Mouse (Mus musculus) heart, embryonic 15.5 days (tissue): ENCODE data around the gene Mib2. TPM values are rescaled to one million over a fixed set of nuclear protein-coding genes. Genes with fewer than 3 reads are reported as not detected.
"Not testable (repeated sequence)": the region's sequence is repeated elsewhere in the genome, so short reads cannot be mapped to it uniquely, and the experiment has no call there.

ENCODE experiments used
- ATAC-seq: fragments of 200-750 bp; cut with Nextera tagmentation; replicated peaks from 2 replicates; pipeline ENCODE4 v1.8.0; 2017; ENCODE audit warnings: low read depth, moderate TSS enrichment; ENCODE audit not compliant: insufficient number of reproducible peaks, insufficient read depth, low FRiP score
- H3K27ac ChIP-seq: fragments of 300-500 bp; sonication (generic); 2 replicates; pipeline ENCODE4 v1.5.1; 2015; ENCODE audit warnings: mild to moderate bottlenecking, inconsistent platforms
- H3K27me3 ChIP-seq: fragments of 300-500 bp; sonication (generic); 2 replicates; pipeline ENCODE4 v1.6.1; 2015; ENCODE audit warnings: inconsistent platforms
- H3K36me3 ChIP-seq: fragments of 300-500 bp; sonication (generic); 2 replicates; pipeline ENCODE4 v1.6.1; 2015; ENCODE audit warnings: mild to moderate bottlenecking, inconsistent platforms
- H3K4me1 ChIP-seq: fragments of 300-500 bp; sonication (generic); replicated peaks from 2 replicates; pipeline ENCODE4 v1.6.1; 2015; ENCODE audit warnings: inconsistent platforms
- H3K4me2 ChIP-seq: fragments of 300-500 bp; sonication (generic); 2 replicates; pipeline ENCODE4 v1.6.1; 2015; ENCODE audit warnings: inconsistent platforms, mild to moderate bottlenecking, moderate library complexity
- H3K4me3 ChIP-seq: fragments of 300-500 bp; sonication (generic); 2 replicates; pipeline ENCODE4 v1.5.1; 2015; ENCODE audit warnings: mild to moderate bottlenecking, inconsistent platforms
- H3K9ac ChIP-seq: fragments of 300-500 bp; sonication (generic); 2 replicates; pipeline ENCODE4 v1.6.1; 2015; ENCODE audit warnings: mild to moderate bottlenecking, inconsistent platforms
- H3K9me3 ChIP-seq: fragments of 300-500 bp; sonication (generic); replicated peaks from 2 replicates; pipeline ENCODE4 v1.6.1; 2016; ENCODE audit warnings: inconsistent platforms
- WGBS: fragments of 180-500 bp; shearing (Covaris S2); methylation state at CpG from one replicate; pipeline ENCODE4 v1.1.7; 2015; ENCODE audit warnings: mixed read lengths; 5-methylcytosine and 5-hydroxymethylcytosine counted together
- polyA plus RNA-seq: library from polyadenylated mRNA; unstranded; fragments of >200 nt; fragmentation: Nextera tagmentation; extraction: Ambion mirVana; gene quantifications from 2 replicates; pipeline ENCODE4 v1.2.1, GENCODE M21; 2015

Mib2 gene
- polyA plus RNA-seq, 1 experiment from 2014 or later, result 17.3 TPM

DNA sequence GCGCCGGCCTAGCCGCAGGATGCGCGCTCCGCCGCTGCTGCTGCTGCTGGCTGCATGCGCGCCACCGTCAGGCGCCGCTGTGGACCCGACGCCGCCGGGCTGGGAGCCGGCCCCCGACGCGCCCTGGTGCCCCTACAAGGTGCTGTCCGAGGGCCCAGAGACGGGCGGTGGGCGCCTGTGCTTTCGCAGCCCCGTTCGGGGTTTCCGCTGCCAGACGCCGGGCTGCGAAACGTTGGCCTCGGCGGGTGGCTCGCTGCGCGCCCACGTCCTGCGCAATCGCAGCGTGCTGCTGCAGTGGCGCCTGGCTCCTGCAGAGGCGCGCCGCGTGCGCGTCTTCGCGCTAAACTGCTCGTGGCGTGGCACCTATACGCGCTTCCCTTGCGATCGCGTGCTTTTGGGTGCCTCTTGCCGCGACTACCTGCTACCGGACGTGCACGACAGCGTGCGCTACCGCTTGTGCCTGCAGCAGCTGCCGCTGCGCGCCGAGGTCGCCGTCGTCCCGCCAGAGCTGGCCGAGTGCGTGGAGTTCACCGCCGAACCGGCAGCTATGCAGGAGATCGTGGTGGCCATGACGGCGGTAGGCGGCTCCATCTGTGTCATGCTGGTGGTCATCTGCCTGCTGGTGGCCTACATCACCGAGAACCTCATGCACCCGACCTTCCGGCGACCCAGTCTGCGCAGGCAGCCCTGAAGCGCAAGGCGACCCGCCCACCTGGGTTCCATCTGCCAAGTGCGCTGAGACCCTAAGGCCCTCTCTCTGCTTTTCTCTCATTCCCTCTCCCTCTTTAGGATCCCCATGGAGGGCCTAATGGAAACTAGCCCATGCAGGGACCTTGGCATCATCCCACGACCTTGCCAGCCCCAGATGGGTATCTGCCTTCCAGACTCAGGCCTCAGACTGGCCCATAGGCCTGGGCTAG is 25.7 kb upstream of the Mib2 start:
- H3K36me3 ChIP-seq, result no peaks in the 10 kb centered on the region
- 2% methylated on average over 88 of the region's 92 CpGs for WGBS
- H3K9ac ChIP-seq, result peak overlapping the region; percentile 67
- no peaks in the 10 kb centered on the region for H3K9me3 ChIP-seq
- H3K4me1 ChIP-seq, result peaks cover 17% of the 10 kb centered on the region
- peaks cover 24% of the 10 kb centered on the region; the same call in 1 of the 2 replicates for H3K27me3 ChIP-seq
- no peak overlapping the region; the same call in 1 of the 2 replicates for H3K27ac ChIP-seq
- H3K4me3 ChIP-seq, result peak overlapping the region; percentile 74
- H3K4me2 ChIP-seq, result peak overlapping the region; percentile 99
- ATAC-seq, result peak; percentile 69

DNA sequence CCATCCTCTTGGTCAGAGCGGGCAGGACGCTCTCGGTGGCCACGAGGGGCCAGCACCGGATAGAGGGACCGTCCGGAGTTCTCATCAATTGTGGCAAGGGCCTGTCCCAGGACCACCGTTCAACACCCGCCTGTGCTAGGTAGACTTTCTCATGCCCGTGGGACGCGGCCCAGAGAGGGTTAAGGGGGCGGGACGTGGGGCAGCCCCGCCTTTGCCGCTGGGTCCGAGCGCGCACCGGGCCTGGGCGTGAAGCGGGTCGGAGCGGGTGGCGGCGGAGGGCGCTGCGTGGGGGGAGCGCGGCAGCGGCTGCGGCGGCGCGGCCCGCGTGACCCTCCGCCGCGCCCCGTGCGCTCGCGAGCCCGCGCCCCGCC is 25.1 kb upstream of the Mib2 start, which contains the start of gene Fndc10:
Gene Fndc10 (plus strand): TSS at position 232 of the 371 bp plus-strand sequence.
- peak; percentile 76 for ATAC-seq
- H3K27me3 ChIP-seq, result peaks cover 24% of the 10 kb centered on the region; the same call in 1 of the 2 replicates
- H3K27ac ChIP-seq, result no peak within 1 kb of the TSS; the same call in 1 of the 2 replicates

GRCm38 (mm10) chr4:155692421-155692820 is 23.4 kb upstream of the Mib2 start:
- no peak for ATAC-seq
- 97% methylated on average over 3 of the region's 3 CpGs for WGBS
- H3K4me1 ChIP-seq, result peaks cover 17% of the 10 kb centered on the region
- no peak overlapping the region for H3K27ac ChIP-seq
- no peak overlapping the region for H3K4me2 ChIP-seq
- H3K36me3 ChIP-seq, result no peaks in the 10 kb centered on the region
- H3K9ac ChIP-seq, result no peak overlapping the region
- peaks cover 24% of the 10 kb centered on the region; the same call in 1 of the 2 replicates for H3K27me3 ChIP-seq
- H3K9me3 ChIP-seq, result no peaks in the 10 kb centered on the region
- H3K4me3 ChIP-seq, result no peak overlapping the region

More for the DNA sequence above, 25.1 kb upstream of the Mib2 start, which contains the start of gene Fndc10:
- under 1% methylated on average over 47 of the region's 47 CpGs for WGBS
- no peaks in the 10 kb centered on the region for H3K36me3 ChIP-seq
- peak within 1 kb of the TSS; percentile 74 for H3K4me3 ChIP-seq
- peak within 1 kb of the TSS; percentile 99 for H3K4me2 ChIP-seq
- H3K9me3 ChIP-seq, result no peaks in the 10 kb centered on the region
- H3K4me1 ChIP-seq, result peaks cover 17% of the 10 kb centered on the region
- peak within 1 kb of the TSS; percentile 67 for H3K9ac ChIP-seq

DNA sequence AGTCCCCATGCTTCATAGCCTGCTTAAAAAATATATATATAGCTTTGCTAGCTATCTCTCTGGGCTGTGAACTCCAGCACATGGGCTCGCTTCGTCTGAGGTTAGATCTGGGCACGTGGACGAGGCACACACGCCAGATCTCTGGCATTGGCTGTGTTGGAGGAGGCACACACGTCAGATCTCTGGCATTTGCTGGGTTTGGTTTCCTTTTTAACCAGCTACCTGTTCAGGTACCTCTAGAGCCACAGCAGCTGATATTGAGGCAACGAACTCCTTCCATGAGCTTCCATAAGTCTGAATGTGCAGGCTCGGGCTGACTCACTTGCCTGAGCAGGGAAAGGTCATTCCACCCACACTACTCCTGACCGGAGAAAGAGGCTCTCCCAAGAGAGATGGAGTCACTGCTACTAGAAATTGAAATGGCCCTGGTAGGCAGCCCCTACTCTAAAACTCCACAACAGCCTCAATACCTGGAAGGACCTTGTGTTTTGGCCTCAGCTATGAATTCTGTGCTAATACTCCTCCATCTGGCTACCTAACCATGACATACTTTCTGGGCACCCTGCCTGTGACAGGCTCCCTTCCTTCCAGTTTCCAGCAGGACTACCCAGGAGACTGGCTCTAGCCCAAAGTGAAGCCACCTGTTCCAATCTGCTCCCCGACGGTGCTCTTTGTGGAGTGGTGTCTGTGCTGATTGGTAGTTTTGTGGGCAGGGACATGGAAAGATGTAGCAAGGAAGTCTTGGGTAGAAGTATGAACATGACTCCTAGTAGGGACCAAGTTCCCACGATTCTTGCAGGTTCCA is 21.8 kb upstream of the Mib2 start:
- Histone ChIP-seq H3K27ac (no peak overlapping the region), H3K27me3 (peaks cover 25% of the 10 kb centered on the region; the same call in 1 of the 2 replicates), H3K36me3 (no peaks in the 10 kb centered on the region), H3K4me1 (peaks cover 13% of the 10 kb centered on the region), H3K4me2 (no peak overlapping the region), H3K9ac (no peak overlapping the region), H3K4me3 (no peak overlapping the region), H3K9me3 (no peaks in the 10 kb centered on the region)
- WGBS, result 69% methylated on average over 12 of the region's 12 CpGs
- ATAC-seq, result no peak

DNA sequence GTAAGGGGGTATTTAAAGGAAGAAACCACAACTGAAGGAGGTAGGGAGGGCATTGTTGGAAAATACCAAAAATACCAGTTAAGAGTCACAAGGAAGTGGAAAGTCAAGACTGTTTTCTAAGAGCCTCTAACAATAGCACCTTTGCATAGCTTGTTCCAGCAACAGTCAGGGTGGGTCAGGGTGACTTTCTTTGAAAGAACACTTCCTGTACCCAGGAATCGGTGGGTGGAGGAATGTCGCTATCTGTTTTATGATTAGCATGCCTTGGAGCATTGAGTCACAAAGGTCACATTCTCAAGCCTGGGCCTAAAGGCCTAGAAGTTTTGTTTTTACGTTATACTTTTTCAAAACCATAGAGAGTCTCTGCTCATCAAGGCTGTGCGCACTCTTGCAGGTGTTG is 18.8 kb upstream of the Mib2 start:
- H3K27me3 ChIP-seq, H3K4me2 ChIP-seq, H3K9ac ChIP-seq, H3K4me1 ChIP-seq, ATAC-seq, H3K36me3 ChIP-seq, H3K4me3 ChIP-seq, H3K27ac ChIP-seq, H3K9me3 ChIP-seq: not testable (repeated sequence)
- WGBS, result 69% methylated on average over 4 of the region's 4 CpGs

DNA sequence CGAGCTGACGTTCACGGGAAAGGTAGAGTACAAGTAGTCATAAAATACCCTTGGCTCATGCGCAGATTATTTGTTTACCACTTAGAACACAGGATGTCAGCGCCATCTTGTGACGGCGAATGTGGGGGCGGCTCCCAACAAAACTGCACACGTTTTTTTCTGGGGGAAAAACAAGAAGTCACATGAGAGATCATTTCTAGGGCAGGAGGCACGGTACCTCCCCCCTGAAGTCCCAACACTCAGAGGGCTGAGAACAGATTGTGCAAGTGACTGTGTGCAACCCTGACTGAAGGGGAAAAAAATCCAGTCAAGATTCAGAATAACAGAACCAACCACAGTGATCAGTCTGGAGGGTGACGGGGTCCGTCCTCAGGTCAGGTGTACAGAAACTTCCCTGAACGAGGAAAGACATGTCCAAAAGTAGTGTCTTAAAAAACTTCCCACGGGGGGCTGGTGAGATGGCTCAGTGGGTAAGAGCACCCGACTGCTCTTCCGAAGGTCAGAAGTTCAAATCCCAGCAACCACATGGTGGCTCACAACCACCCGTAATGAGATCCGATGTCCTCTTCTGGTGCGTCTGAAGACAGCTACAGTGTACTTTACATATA is 14.8 kb upstream of the Mib2 start:
- not testable (repeated sequence) for H3K27me3 ChIP-seq, H3K36me3 ChIP-seq, H3K9me3 ChIP-seq, ATAC-seq, H3K4me2 ChIP-seq, H3K4me3 ChIP-seq, H3K4me1 ChIP-seq, H3K9ac ChIP-seq, H3K27ac ChIP-seq
- 85% methylated on average over 16 of the region's 19 CpGs for WGBS

DNA sequence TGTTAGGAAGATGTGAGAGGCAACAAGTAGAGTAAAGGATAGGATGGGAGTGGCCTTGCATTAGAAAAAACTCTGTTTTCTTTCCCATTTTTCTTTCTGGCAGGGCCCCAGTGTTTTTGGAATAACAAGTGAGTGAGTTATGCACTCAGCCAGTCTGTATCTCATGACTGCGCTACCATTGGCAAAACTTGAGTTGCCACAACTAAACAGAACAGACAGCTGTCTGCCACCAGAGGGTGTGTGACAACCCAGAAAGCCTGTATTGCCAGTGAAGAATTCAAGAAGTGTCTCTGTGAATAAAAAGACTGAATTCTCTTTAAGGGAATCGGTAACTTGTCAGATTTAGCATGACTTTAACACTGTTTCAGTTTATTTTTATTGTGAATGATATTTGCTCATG is 7.0 kb upstream of the Mib2 start:
- Histone ChIP-seq H3K9me3 (no peaks in the 10 kb centered on the region), H3K4me2 (no peak overlapping the region), H3K9ac (no peak overlapping the region), H3K36me3 (no peaks in the 10 kb centered on the region), H3K4me3 (no peak overlapping the region), H3K27me3 (no peaks in the 10 kb centered on the region), H3K27ac (no peak overlapping the region), H3K4me1 (no peaks in the 10 kb centered on the region)
- 77% methylated on average over 2 of the region's 2 CpGs for WGBS
- no peak for ATAC-seq

DNA sequence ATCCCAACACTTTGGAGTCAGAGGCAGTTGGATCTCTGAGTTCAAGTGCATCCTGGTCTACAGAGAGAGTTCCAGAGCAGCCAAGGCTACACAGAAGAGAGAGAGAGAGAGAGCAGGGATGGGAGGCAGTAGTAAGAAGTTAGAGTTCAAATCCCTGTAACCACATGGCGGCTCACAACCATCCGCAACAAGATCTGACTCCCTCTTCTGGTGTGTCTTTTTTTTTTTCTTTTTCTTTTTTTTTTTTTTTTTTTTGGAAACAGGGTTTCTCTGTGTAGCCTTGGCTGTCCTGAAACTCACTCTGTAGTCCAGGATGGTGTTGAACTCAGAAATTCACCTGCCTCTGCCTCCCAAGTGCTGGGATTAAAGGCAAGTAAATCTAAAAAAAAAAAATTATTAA is 3.1 kb upstream of the Mib2 start:
- H3K4me3 ChIP-seq, result no peak overlapping the region
- 45% methylated on average over 2 of the region's 2 CpGs for WGBS
- peaks cover 12% of the 10 kb centered on the region for H3K4me1 ChIP-seq
- no peaks in the 10 kb centered on the region for H3K27me3 ChIP-seq
- no peaks in the 10 kb centered on the region for H3K9me3 ChIP-seq
- no peak overlapping the region for H3K4me2 ChIP-seq
- no peak for ATAC-seq
- H3K27ac ChIP-seq, result no peak overlapping the region
- H3K36me3 ChIP-seq, result no peaks in the 10 kb centered on the region
- H3K9ac ChIP-seq, result no peak overlapping the region

- not testable (repeated sequence) for H3K9me3 ChIP-seq, H3K4me3 ChIP-seq, H3K36me3 ChIP-seq, H3K4me2 ChIP-seq, H3K27ac ChIP-seq, H3K9ac ChIP-seq, H3K27me3 ChIP-seq, ATAC-seq
- WGBS, result 72% methylated on average over 4 of the region's 4 CpGs
- H3K4me1 ChIP-seq, result peaks cover 14% of the 10 kb centered on the region
Measured at GRCm38 (mm10) chr4:155670236-155670635, 1.2 kb upstream of the Mib2 start.

DNA sequence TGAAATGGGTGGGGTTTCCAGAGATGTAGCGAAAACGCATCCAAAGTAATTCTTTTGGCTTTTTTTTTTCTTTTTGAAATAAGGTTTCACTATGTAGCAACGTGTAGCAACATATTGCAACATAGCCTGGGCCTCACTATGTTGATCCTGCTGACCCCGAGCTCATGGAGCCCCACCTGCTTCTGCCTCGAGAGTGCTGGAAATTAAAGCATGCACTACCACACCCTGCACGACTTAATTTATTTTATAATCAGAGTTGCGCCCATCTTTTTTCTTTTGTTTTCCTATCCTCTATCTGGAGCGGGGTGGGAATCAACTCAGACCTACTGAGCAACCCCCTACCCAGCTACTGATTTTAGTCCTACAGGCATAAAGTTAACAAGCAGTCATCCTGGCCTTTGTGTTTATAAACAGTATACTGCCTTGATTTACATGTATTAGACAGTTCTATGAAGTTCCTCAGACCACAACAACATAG is 639 bp upstream of the Mib2 start:
- Histone ChIP-seq H3K36me3 (no peaks in the 10 kb centered on the region; the same call in 1 of the 2 replicates), H3K4me2 (peak overlapping the region; percentile 86), H3K4me1 (peaks cover 14% of the 10 kb centered on the region), H3K27ac (peak overlapping the region; percentile 83; the same call in 1 of the 2 replicates), H3K9me3 (no peaks in the 10 kb centered on the region), H3K27me3 (no peaks in the 10 kb centered on the region), H3K9ac (peak overlapping the region; percentile 94), H3K4me3 (peak overlapping the region; percentile 98)
- ATAC-seq, result no peak
- WGBS, result 3% methylated on average over 8 of the region's 8 CpGs

DNA sequence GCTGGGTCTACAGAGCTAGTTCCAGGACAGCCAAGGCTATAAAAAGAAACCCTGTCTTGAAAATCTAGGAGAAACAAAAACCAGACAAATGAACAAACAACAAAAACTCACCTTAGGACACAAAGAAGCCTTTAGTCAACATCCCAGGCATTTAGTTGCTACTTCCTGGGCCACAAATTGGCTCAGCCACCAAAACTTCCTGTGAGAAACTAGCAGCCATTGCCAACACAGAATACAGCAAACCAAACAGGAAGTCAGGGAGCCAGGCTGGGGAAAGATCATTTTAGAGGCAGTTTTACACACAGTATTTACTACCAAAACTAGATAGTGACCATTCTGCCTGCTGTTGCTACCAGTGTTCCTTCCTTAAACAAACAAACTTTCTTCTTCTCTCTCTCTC is 2.1 kb downstream of the Mib2 start:
- no peaks in the 10 kb centered on the region; the same call in 1 of the 2 replicates for H3K36me3 ChIP-seq
- H3K27me3 ChIP-seq, result no peaks in the 10 kb centered on the region
- no peak overlapping the region for H3K4me3 ChIP-seq
- H3K4me2 ChIP-seq, result no peak overlapping the region
- no peaks in the 10 kb centered on the region for H3K9me3 ChIP-seq
- H3K27ac ChIP-seq, result no peak overlapping the region
- peaks cover 21% of the 10 kb centered on the region for H3K4me1 ChIP-seq
- ATAC-seq, result no peak
- H3K9ac ChIP-seq, result no peak overlapping the region
